Mouse (Mus musculus): ENCODE results near the gene Gm49395. TPM values are rescaled to one million over a fixed set of nuclear protein-coding genes. Genes with fewer than 3 reads are reported as not detected.

The Gm49395 gene
- total and polyA plus RNA-seq, 3 experiments, result 0.30 to 0.69 TPM; not detected in 1

- Histone ChIP-seq H3K79me2 (replicated peaks; ENCODE audit: control insufficient read depth, extremely low read depth, insufficient read depth, poor library complexity, severe bottlenecking) (no peaks in the 10 kb centered on the region), H3K27ac (ENCODE audit: insufficient read depth, low read depth) (no peak overlapping the region), H3K4me2 (ENCODE audit: insufficient read depth, low read depth, poor library complexity, severe bottlenecking) (no peak overlapping the region), H3K9me3 (replicated peaks; ENCODE audit: low read length) (no peaks in the 10 kb centered on the region), H3K27me3 (replicated peaks) (no peaks in the 10 kb centered on the region), H3K9ac (ENCODE audit: insufficient read depth, low read depth) (no peak overlapping the region), H3K4me3 (replicated peaks in 1 of 3; ENCODE audit: low read depth in 2 of 3, low read length in 2 of 3, poor library complexity in 1 of 3) (no peak overlapping the region), H3K4me1 (ENCODE audit: control insufficient read depth in 1 of 2, insufficient read depth in 2 of 2) (no peaks in the 10 kb centered on the region), H3K36me3 (replicated peaks in 1 of 2; ENCODE audit: control insufficient read depth in 1 of 2, insufficient read depth in 1 of 2, low read length in 1 of 2) (no peaks in the 10 kb centered on the region)
- no peak for DNase-seq (ENCODE audit: extremely low read depth)
- in situ Hi-C loops (cut with MboI; ENCODE audit: low pct_ligation_motif_present, low pct_unique_long_range_greater_than_20kb, low sequenced_read_pairs), result no loop called here
- dilution Hi-C loops (cut with MboI; ENCODE audit: extremely low pct_ligation_motif_present, extremely low pct_unique_long_range_greater_than_20kb, low sequenced_read_pairs), result no loop called here
- TF ChIP-seq ZNF384 (IDR thresholded peaks at IDR 0.05; ENCODE audit: low read depth, low read length) (no peak), MAFK (IDR thresholded peaks at IDR 0.05; ENCODE audit: insufficient replicate concordance, low read length) (no peak), RAD21 (IDR thresholded peaks at IDR 0.05; ENCODE audit: low read depth, low read length) (no peak), ZMIZ1 (IDR thresholded peaks at IDR 0.05; ENCODE audit: low read depth, low read length) (no peak), MAX (IDR thresholded peaks at IDR 0.05; ENCODE audit: low read length) (no peak), SIN3A (IDR thresholded peaks at IDR 0.05; ENCODE audit: low read length) (no peak)
Measured at GRCm38 (mm10) chr13:115071431-115071830, 30.3 kb downstream of the Gm49395 start.

GRCm38 (mm10) chr13:115067968-115068330 is 33.8 kb downstream of the Gm49395 start:
- no peak overlapping the region for H3K9ac ChIP-seq (ENCODE audit: insufficient read depth, low read depth)
- H3K79me2 ChIP-seq (replicated peaks; ENCODE audit: control insufficient read depth, extremely low read depth, insufficient read depth, poor library complexity, severe bottlenecking), result no peaks in the 10 kb centered on the region
- no peaks in the 10 kb centered on the region for H3K9me3 ChIP-seq (replicated peaks; ENCODE audit: low read length)
- H3K27me3 ChIP-seq (replicated peaks), result no peaks in the 10 kb centered on the region
- in situ Hi-C loops (cut with MboI; ENCODE audit: low pct_ligation_motif_present, low pct_unique_long_range_greater_than_20kb, low sequenced_read_pairs) (no loop called here), dilution Hi-C loops (cut with MboI; ENCODE audit: extremely low pct_ligation_motif_present, extremely low pct_unique_long_range_greater_than_20kb, low sequenced_read_pairs) (no loop called here)
- H3K4me3 ChIP-seq (replicated peaks in 1 of 3; ENCODE audit: low read depth in 2 of 3, low read length in 2 of 3, poor library complexity in 1 of 3), result no peak overlapping the region
- no peaks in the 10 kb centered on the region for H3K36me3 ChIP-seq (replicated peaks in 1 of 2; ENCODE audit: control insufficient read depth in 1 of 2, insufficient read depth in 1 of 2, low read length in 1 of 2)
- no peak overlapping the region for H3K27ac ChIP-seq (ENCODE audit: insufficient read depth, low read depth)
- no peak overlapping the region for H3K4me2 ChIP-seq (ENCODE audit: insufficient read depth, low read depth, poor library complexity, severe bottlenecking)
- no peak for DNase-seq (ENCODE audit: extremely low read depth)
- no peak for TF ChIP-seq UBTF (IDR thresholded peaks at IDR 0.05; ENCODE audit: low read depth, low read length)
- TF ChIP-seq JUND (conservative IDR thresholded peaks at IDR 0.05; ENCODE audit: low read depth, low read length), result no peak
- TF ChIP-seq MXI1 (IDR thresholded peaks at IDR 0.05; ENCODE audit: low read depth, low read length), result no peak
- TF ChIP-seq MYC (IDR thresholded peaks at IDR 0.05; ENCODE audit: low read depth, low read length), result no peak
- TF ChIP-seq MAZ (IDR thresholded peaks at IDR 0.05; ENCODE audit: low read depth, low read length), result no peak
- no peak for TF ChIP-seq EP300 (IDR thresholded peaks at IDR 0.05; ENCODE audit: low read length)
- no peak for TF ChIP-seq ETS1 (conservative IDR thresholded peaks at IDR 0.05; ENCODE audit: low read depth, low read length)
- no peak for TF ChIP-seq E2F4 (IDR thresholded peaks at IDR 0.05; ENCODE audit: insufficient replicate concordance, low read depth, low read length)
- no peak for TF ChIP-seq TBP (conservative IDR thresholded peaks at IDR 0.05; ENCODE audit: low read depth, low read length)
- TF ChIP-seq TCF12 (IDR thresholded peaks at IDR 0.05; ENCODE audit: low read depth, low read length), result no peak
- TF ChIP-seq USF2 (conservative IDR thresholded peaks at IDR 0.05; ENCODE audit: low read depth, low read length), result no peak
- TF ChIP-seq HCFC1 (IDR thresholded peaks at IDR 0.05; ENCODE audit: low read depth, low read length), result no peak
- TF ChIP-seq PAX5 (IDR thresholded peaks at IDR 0.05; ENCODE audit: low read length), result no peak
- TF ChIP-seq SMC3 (IDR thresholded peaks at IDR 0.05; ENCODE audit: low read depth, low read length), result no peak
- no peak for TF ChIP-seq RAD21 (IDR thresholded peaks at IDR 0.05; ENCODE audit: low read depth, low read length)
- no peak for TF ChIP-seq CHD1 (IDR thresholded peaks at IDR 0.05; ENCODE audit: low read depth, low read length)
- no peak for TF ChIP-seq POLR2AphosphoS2 (IDR thresholded peaks at IDR 0.05; ENCODE audit: low read depth, low read length)
- TF ChIP-seq ZNF384 (IDR thresholded peaks at IDR 0.05; ENCODE audit: low read depth, low read length), result no peak
- no peak for TF ChIP-seq KAT2A (IDR thresholded peaks at IDR 0.05; ENCODE audit: insufficient replicate concordance, low read length)
- H3K4me1 ChIP-seq (ENCODE audit: control insufficient read depth in 1 of 2, insufficient read depth in 2 of 2), result no peaks in the 10 kb centered on the region
